Mouse (Mus musculus) liver, postnatal 0 days (tissue): ENCODE measurements around the gene Gm11037.

ENCODE experiments used
- CTCF ChIP-seq: sonication (generic); IDR thresholded peaks from 2 replicates; pipeline ENCODE4 v1.5.1; 2016; ENCODE audit warnings: antibody characterized with exemption, low read depth
- EP300 ChIP-seq: IDR thresholded peaks from 2 replicates; pipeline ENCODE4 v1.6.1; 2016; ENCODE audit warnings: antibody characterized with exemption, low read depth, mild to moderate bottlenecking

DNA sequence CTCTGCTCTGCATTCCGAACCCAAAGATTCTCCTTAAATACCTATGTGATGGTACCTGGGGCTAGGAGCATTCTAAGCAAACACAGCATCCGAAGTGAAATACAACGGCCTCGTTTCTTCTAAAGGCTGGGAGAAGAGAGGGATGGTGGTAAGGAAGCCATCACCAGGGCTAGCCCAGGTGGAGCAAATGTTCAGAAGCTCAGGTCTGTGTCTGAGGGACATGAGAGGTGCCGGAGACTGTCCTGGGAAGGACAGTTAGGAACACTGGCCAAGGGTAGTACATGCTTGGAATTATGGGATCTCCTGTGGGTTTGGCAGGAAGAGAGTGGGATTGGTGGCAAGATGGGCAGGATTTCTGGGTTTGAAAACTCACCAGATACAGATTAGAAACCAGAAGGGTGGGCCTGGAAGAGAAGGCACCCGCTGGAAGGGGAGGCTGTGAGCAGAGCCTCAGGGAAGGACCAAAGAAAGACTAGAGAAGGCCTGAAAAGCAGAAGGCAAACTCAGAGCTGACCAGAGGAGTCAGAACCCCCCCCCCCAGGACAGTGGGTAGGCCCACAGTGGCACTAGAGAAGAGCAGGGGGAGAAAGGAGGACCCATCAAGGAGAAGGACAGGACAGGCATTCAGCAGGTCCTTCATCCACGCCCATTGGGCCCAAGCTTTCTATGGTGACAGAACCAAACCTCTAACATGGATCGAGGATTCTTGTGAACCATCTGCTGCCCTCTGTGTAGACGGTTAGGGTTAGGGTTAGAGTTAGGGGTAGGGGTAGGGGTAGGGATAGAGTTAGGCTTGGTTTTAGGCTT, 7.9 kb upstream of the Gm11037 start:
- TF ChIP-seq CTCF (no peak), EP300 (no peak)
